Mouse (Mus musculus): ENCODE data around the gene Sms.

The Sms gene

DNA sequence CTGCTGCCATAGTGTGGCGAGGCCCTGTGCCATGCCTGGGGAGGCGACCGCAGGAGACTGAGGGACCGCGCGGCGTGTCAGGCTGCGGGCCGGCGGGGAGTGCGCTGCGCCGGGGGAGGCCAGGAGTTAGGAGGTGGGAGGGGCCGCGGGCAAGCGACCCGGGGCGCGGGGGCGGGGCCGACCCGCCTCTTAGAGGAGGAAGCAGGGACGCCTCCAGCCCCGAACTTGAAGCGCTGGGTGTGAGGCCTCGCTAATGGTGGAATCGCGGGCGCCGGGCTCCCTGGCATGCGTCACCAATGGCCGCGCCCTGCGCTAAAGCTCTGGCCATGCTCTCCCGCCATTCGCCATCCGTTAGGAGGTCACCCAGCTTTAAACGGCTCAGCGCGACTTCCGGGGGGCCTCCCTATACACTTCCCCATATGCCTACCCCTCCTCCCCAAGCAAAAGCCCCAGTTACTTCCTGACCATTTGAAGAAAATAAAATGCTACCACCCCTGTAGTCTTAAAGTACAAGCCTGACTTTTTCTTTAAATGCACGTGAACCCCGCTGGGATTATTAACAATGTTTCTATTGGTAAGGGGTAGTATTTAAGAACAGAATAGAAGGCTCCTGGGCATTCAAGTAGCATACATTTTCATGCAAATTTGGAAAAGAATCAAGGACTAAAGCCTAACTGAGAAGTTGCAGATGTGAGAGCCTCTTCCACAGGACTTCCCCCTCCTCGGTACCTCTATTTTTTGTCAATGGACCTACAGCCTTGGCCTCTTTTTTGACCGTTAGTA lies at the start of gene Sms:
Gene Sms, minus strand, starts transcription at position 344 of the 783 bp plus-strand sequence.
- DNase-seq (ENCODE audit: low read depth in 2 of 2, low spot score in 2 of 2) = peak; percentile 19 to 52

DNA sequence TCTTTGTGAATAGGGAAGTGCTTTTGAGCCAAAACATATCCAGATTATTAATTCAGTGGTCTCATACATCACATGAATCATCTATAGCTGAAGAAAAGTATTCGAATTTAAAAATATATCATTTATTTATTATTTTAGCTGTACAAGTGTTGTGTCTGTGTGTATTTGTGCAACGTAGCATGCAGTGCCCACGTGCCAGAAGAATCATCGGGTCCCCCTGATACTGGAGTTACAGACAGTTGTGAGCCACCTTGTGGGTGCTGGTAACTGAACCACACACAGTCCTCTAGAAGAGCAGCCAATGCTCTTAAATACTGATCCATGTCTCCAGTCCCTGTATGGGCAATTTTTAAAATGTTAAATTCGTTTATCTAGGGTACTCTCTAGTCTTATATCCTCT lies 14.3 kb upstream of the Sms start:
- DNase-seq (ENCODE audit: low read depth in 2 of 2, low spot score in 2 of 2) = no peak

DNA sequence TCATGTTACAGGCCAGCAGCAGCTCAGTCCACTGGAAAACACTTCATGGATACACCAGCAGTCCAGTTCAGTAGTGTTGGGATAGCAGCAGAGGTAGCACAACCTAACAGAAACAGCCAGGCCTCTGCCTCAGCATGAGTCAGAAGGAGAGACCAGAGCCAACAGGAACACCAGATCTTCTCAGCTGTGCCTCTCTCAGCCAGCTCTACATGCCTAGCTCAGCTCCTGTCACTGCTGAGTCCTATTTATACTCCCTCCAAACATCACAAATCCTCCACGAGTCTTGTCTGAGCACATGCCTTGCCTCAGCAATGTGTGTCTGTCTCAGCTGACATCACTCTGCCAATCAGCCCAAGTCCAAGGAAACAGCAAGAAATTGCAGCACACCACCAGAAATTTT lies 12.4 kb upstream of the Sms start:
- DNase-seq (ENCODE audit: low read depth in 2 of 2, low spot score in 2 of 2) = no peak

- DNase-seq (ENCODE audit: low read depth in 2 of 2, low spot score in 2 of 2) = no peak
Observed at GRCm38 (mm10) chrX:157501871-157502270, 9.8 kb upstream of the Sms start.

GRCm38 (mm10) chrX:157500004-157500403 lies 7.9 kb upstream of the Sms start:
- no peak for DNase-seq (ENCODE audit: low read depth in 2 of 2, low spot score in 2 of 2)

- no peak for DNase-seq (ENCODE audit: low read depth in 2 of 2, low spot score in 2 of 2)
Observed at GRCm38 (mm10) chrX:157493159-157493558, 1.1 kb upstream of the Sms start.

- DNase-seq (ENCODE audit: low read depth in 2 of 2, low spot score in 2 of 2) = peak; percentile 8 to 24
Observed at GRCm38 (mm10) chrX:157491145-157491935, 747 bp downstream of the Sms start.

DNA sequence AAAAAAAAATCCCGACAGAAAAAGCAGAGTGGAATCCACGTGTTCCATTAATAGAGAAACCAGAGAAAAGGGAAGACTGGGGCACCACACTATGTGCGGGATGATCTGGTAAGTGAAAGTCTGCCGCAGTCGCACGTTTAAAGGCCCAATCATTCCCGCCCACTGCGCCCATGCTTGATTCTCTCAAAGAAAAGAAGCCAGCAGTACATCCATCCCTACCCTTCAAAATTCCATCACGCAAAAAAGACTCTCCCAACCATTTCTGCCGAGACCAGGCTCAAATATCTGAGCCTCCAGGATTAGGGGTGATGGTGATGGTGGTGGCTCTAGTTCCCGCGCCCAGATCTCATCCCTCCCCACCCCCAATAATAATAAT lies 1.3 kb downstream of the Sms start:
- DNase-seq (ENCODE audit: low read depth in 2 of 2, low spot score in 2 of 2) = no peak

- DNase-seq (ENCODE audit: low read depth in 2 of 2, low spot score in 2 of 2) = no peak
Observed at GRCm38 (mm10) chrX:157489871-157490721, 2.0 kb downstream of the Sms start.

- DNase-seq (ENCODE audit: low read depth in 2 of 2, low spot score in 2 of 2) = no peak
Observed at GRCm38 (mm10) chrX:157488831-157489230, 3.3 kb downstream of the Sms start.

GRCm38 (mm10) chrX:157486765-157487164 lies 5.3 kb downstream of the Sms start:
- DNase-seq (ENCODE audit: low read depth in 2 of 2, low spot score in 2 of 2) = peak; percentile 2 to 18

- DNase-seq (ENCODE audit: low read depth in 2 of 2, low spot score in 2 of 2) = no peak
Observed at GRCm38 (mm10) chrX:157482842-157483241, 9.2 kb downstream of the Sms start.

DNA sequence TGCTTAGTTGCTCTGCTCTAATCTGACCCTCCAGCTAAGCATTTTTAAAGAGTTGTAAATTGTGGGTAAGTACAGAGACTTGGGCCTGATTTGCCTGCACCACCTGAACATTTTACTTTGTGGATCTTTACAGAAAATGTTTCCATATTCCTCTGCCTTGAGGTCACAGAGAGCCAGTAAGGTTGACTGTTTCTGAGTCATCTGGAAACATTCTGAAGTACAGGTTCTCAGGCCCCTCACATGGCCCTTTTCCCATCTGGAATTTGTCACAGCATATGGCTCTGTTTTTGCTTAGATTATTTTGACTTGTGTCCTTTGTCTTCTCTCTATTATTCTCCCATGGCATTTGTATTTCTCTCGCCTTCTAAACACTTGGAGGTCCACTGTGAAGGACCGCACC lies 10.2 kb downstream of the Sms start:
- no peak for DNase-seq (ENCODE audit: low read depth in 2 of 2, low spot score in 2 of 2)

- DNase-seq (ENCODE audit: low read depth in 2 of 2, low spot score in 2 of 2) = no peak
Observed at GRCm38 (mm10) chrX:157477328-157477727, 14.8 kb downstream of the Sms start.

GRCm38 (mm10) chrX:157476153-157476810 lies 15.8 kb downstream of the Sms start:
- no peak for DNase-seq (ENCODE audit: low read depth in 2 of 2, low spot score in 2 of 2)

GRCm38 (mm10) chrX:157471711-157472660 lies 20.1 kb downstream of the Sms start:
- no peak for DNase-seq (ENCODE audit: low read depth in 2 of 2, low spot score in 2 of 2)

DNA sequence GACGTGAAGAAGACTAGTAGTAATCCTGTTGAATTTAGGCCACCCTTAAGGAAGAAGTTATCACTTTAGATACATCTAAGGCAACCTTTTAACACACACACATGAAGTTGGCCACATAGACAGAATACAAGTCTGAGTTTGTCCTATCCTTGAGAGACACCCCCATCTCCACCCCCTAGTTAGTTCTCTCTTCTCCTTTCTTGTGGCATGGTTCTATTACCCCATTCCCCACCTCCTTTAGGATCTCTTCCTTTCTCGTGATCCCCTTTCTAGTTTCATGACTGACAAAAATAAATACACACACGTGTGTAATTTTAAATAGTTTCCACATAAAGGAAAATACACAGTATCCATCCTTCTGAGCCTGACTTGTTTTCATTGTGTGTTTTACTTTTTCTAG lies 23.3 kb downstream of the Sms start:
- DNase-seq (ENCODE audit: low read depth in 2 of 2, low spot score in 2 of 2) = no peak

DNA sequence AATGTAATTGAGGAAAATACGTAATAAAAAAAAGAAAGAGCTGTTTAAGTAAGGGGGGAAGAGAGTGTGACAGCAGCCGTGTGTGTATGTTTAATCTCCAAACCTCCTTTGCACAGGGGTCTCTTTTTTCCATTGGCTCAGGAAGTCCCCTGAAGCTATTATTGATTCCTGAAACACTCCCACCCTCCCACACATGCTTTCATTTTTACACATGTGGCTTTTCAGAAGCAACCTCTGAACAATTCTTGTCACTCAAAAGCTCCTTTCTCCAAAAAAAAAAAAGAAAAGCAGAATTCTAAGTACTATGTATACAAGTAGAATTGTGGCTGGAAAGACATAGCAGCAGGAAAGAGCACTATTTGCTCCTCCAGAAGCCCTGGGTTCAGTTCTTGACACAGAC lies 24.0 kb downstream of the Sms start:
- no peak for DNase-seq (ENCODE audit: low read depth in 2 of 2, low spot score in 2 of 2)

DNA sequence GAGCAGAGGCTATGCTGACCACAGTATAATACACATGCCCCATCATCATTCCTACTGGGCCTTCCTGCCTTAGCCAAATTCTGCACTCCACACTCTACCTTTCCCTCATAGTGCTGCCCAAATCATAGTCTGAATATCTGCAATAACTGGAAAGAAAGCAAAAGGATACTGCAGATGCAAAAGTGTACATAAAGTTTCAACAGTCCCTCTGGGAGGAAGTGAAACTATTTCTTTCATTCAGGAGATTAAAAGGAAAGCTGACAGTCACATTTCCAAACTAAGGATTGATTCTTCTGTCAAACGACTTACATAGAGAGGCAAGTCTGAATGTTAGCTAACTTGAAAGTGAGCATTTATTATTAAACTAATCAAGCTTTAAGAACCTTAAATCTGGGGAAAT lies 26.1 kb downstream of the Sms start:
- DNase-seq (ENCODE audit: low read depth in 2 of 2, low spot score in 2 of 2) = no peak

- no peak for DNase-seq (ENCODE audit: low read depth in 2 of 2, low spot score in 2 of 2)
Observed at GRCm38 (mm10) chrX:157462716-157463115, 29.4 kb downstream of the Sms start.

Data from CD8-positive naive resting alpha-beta T cell, adult 2 months (primary cell).